Mouse (Mus musculus): ENCODE results near the gene Tinag.
"Not testable (repeated sequence)": the region's sequence is repeated elsewhere in the genome, so short reads cannot be mapped to it uniquely, and the experiment has no call there.

Gene Tinag

GRCm38 (mm10) chr9:77045585-77045984 is at the start of gene Tinag:
TSS of gene Tinag (minus strand) at chr9:77045794.
- DNase-seq, result no peak

GRCm38 (mm10) chr9:77083221-77083620 is 37.6 kb upstream of the Tinag start:
- DNase-seq, result not testable (repeated sequence)

GRCm38 (mm10) chr9:77071676-77072075 is 26.1 kb upstream of the Tinag start:
- DNase-seq, result no peak

DNA sequence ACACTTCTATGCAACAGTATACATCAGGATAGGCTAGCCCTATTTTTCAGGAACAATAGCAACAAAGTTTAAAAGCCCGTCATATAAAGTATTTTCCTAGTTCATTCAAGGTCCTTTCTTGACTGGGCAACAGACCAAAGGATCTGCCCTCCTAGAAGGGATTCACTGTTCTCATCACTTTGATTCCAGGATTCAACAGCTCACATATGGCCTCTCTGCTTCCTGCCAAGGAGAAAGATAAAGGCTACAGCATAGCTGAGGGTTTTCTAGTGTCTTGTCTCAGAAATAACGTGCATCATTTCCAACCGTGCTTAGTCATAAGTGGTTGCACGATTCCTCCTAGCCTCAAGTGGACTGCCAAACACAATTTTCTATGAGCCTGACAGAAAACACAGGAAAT is 11.0 kb upstream of the Tinag start:
- DNase-seq, result no peak

- DNase-seq, result no peak
Measured at GRCm38 (mm10) chr9:77054426-77055193, 9.0 kb upstream of the Tinag start.

- no peak for DNase-seq
Measured at GRCm38 (mm10) chr9:77051406-77051805, 5.8 kb upstream of the Tinag start.

GRCm38 (mm10) chr9:77049669-77050068 is 4.1 kb upstream of the Tinag start:
- DNase-seq, result no peak

DNA sequence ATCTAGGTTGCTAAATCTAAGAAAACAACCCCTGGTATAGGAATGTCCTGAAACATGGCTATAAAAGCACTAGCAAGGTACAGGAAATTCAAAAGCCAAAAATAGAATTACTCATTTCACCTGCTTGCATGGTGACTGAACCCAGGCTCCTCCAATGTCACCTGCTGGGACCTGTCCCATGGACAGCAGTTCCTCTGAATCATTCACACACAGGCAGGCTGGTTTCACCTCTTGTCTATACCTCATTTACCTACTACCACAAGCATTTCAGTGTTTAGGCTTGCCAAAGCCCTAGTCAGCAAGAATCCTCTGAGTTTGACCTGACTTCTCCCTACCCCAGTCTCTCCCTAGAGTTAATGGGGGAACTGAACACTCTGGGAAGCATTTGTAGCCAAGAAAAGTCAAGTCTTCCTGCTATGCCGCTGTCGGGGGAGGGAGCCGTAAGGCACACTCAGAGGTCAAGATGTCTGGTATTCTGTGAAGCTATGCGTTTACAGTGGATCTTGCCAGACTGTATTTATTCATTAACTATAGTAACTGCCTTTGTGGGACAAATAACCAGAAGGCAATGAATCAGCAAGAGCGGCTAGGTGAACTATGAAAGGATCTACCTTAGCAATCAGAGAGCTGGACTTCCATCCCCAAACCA is 597 bp upstream of the Tinag start:
- no peak for DNase-seq

- no peak for DNase-seq
Measured at GRCm38 (mm10) chr9:77035361-77035760, 10.2 kb downstream of the Tinag start.

- DNase-seq, result peak; percentile 62
Measured at GRCm38 (mm10) chr9:77032430-77033154, 13.0 kb downstream of the Tinag start.

- no peak for DNase-seq
Measured at GRCm38 (mm10) chr9:77025271-77025670, 20.3 kb downstream of the Tinag start.

- DNase-seq, result peak; percentile 93
Measured at GRCm38 (mm10) chr9:77018935-77019334, 26.7 kb downstream of the Tinag start.

- DNase-seq, result no peak
Measured at GRCm38 (mm10) chr9:76996021-76996420, 49.6 kb downstream of the Tinag start.

- no peak for DNase-seq
Measured at GRCm38 (mm10) chr9:76989946-76990345, 55.6 kb downstream of the Tinag start.

DNA sequence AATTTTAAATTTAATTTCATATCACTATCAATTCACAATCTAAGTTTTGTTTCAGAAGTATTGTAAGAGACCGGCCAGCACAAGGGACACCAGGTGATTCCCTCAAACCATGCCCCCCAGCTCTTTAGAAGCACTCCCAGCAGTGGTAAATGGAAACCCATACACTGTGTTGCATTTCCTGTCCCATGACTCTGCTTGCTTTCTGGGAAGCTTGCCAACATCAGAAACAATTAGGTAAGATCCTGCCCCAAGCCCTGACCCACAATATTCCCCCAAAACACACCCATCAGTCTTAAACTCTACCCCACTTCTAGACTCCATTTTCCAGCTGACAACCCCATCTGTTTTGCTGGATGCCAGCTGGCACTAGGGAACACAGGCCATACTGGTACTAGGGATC is 110.8 kb downstream of the Tinag start:
- no peak for DNase-seq

DNA sequence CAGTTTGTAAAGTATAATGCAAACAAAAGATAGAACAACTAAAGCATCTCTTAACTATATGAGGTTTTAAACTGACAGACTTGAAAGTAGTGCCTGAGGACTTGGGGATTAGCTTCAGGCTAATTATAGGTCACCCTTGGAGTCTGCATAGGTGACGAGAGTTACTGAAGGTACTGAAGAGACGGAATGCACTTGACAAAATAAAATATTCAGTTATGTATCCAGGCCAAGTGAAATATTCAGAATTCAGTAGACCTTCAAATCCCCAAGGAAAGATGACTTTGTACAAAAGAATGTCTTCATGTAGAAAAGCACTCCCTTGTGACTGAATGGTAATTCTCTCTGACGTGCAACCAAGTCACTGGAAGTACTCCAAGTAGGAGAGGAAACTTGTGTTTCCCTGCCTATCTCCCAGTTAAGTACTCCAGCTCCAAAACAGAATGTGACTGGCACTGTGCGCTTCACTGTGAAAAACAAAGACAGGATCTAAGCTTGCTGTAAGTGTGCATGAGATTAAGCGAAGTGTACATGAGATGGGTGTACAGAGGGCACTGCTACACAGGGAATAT is 130.4 kb downstream of the Tinag start:
- no peak for DNase-seq

All from heart, adult 11 months (tissue).